Mouse (Mus musculus) G1E-ER4 (cell line): ENCODE data around the gene Tiam1. TPM values are rescaled to one million over a fixed set of nuclear protein-coding genes. Genes with fewer than 3 reads are reported as not detected.

ENCODE experiments used
- GATA1 ChIP-seq: IDR thresholded peaks from one replicate; pipeline ENCODE4 v1.8.0; 2012; ENCODE audit warnings: low read length, inconsistent platforms
- polyA plus RNA-seq: library from polyadenylated mRNA; stranded (reverse); fragments of >175 nt; gene quantifications from 2 replicates; pipeline ENCODE4 v1.2.3, GENCODE M21; 2012

Gene Tiam1
- polyA plus RNA-seq, 1 experiment: 0.04 TPM

- no peak for TF ChIP-seq GATA1
Observed at GRCm38 (mm10) chr16:89973814-89974712, 169.5 kb downstream of the Tiam1 start.

GRCm38 (mm10) chr16:89972854-89973487 is 170.6 kb downstream of the Tiam1 start:
- TF ChIP-seq GATA1: no peak

GRCm38 (mm10) chr16:89972018-89972417 is 171.6 kb downstream of the Tiam1 start:
- no peak for TF ChIP-seq GATA1

- TF ChIP-seq GATA1: no peak
Observed at GRCm38 (mm10) chr16:89968058-89968457, 175.5 kb downstream of the Tiam1 start.

GRCm38 (mm10) chr16:89962876-89963275 is 180.7 kb downstream of the Tiam1 start:
- TF ChIP-seq GATA1: no peak

GRCm38 (mm10) chr16:89960904-89961303 is 182.7 kb downstream of the Tiam1 start:
- TF ChIP-seq GATA1: no peak

GRCm38 (mm10) chr16:89960186-89960878 is 183.2 kb downstream of the Tiam1 start:
- TF ChIP-seq GATA1: no peak

- TF ChIP-seq GATA1: no peak
Observed at GRCm38 (mm10) chr16:89958982-89959381, 184.6 kb downstream of the Tiam1 start.

GRCm38 (mm10) chr16:89958030-89958429 is 185.5 kb downstream of the Tiam1 start:
- TF ChIP-seq GATA1: no peak

- no peak for TF ChIP-seq GATA1
Observed at GRCm38 (mm10) chr16:89954525-89954924, 189.0 kb downstream of the Tiam1 start.

- TF ChIP-seq GATA1: no peak
Observed at GRCm38 (mm10) chr16:89954114-89954513, 189.5 kb downstream of the Tiam1 start.

- TF ChIP-seq GATA1: no peak
Observed at GRCm38 (mm10) chr16:89952821-89953220, 190.7 kb downstream of the Tiam1 start.

- no peak for TF ChIP-seq GATA1
Observed at GRCm38 (mm10) chr16:89950754-89951153, 192.8 kb downstream of the Tiam1 start.

GRCm38 (mm10) chr16:89950251-89950650 is 193.3 kb downstream of the Tiam1 start:
- TF ChIP-seq GATA1: no peak

GRCm38 (mm10) chr16:89948040-89948439 is 195.5 kb downstream of the Tiam1 start:
- no peak for TF ChIP-seq GATA1

GRCm38 (mm10) chr16:89946816-89947215 is 196.8 kb downstream of the Tiam1 start:
- TF ChIP-seq GATA1: no peak
